Mouse (Mus musculus) urinary bladder, adult 2 months (tissue): ENCODE data around the gene Tmem131l. TPM values are rescaled to one million over a fixed set of nuclear protein-coding genes. Genes with fewer than 3 reads are reported as not detected.

ENCODE experiments used
- DNase-seq: peaks from one replicate; pipeline ENCODE4 v3.0.0; 2022; ENCODE audit warnings: low spot score
- polyA plus RNA-seq: library from polyadenylated mRNA; depleted of rRNA; stranded (reverse); fragments of >200 nt; gene quantifications from 2 replicates; pipeline ENCODE4 v1.2.3, GENCODE M21; 2012; rRNA removed

The Tmem131l gene
- polyA plus RNA-seq = 21.4 and 23.7 TPM in 2 replicates

DNA sequence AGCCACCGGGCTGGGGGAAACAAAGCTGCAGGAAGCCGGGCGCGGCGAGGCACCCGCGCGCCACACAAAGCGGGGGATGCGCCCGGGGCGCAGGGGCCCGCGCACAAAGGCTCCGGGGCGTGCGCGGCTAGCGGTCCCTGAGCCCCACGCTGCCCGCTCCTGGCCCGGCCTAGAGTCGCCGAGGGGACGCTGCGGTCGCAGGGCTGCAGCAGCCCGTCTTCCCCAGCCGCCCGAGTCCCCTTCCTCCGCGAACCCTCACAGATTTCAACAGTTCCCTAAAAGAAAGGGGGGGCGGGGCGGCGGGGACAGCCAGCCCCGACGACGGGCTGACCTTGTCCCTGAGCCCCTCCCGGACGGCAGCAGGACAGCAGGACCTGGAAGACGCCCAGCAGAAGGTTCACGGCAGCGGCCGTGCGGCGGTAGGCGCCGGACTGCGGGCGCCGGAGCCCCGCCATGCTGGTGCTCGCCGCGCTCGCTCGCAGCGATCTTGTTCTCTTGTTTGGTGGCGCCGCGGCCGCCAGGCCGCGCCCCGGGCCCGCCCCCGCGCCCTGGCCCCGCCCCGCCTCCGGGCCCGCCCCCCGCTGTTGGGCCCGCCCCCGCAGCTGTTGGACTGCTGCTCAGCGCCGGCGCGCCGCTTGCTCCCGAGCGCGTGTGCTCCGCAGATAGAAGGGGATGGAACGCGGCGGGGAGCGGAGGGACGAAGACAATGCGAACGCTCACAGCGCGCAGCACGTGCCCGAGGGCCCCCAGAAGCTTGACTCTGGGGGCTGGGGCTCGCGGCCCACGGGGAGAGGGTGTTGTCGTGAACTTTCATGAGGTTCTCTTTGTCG is at the start of gene Tmem131l:
Gene Tmem131l, minus strand, starts transcription at position 530 of the 830 bp plus-strand sequence.
- peak; percentile 63 for DNase-seq

DNA sequence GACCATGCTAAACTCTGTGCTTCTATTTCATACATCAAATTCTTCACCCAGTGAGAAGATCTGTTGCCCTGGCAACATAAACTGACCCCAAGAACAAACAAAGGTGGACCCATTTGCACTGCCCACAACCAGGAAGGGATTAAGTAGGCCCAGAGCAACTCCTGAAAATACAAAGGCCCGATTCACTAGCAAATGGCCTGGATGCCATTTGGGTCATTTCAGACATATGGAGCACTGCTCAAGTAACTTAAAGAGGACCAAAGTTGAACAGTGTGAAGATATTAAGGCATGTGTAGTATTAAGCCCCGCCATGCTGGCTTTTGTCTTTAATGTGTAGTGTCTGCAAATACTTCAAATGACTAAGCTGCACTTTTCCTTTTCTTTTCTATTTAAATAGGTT is 46.9 kb upstream of the Tmem131l start:
- no peak for DNase-seq

DNA sequence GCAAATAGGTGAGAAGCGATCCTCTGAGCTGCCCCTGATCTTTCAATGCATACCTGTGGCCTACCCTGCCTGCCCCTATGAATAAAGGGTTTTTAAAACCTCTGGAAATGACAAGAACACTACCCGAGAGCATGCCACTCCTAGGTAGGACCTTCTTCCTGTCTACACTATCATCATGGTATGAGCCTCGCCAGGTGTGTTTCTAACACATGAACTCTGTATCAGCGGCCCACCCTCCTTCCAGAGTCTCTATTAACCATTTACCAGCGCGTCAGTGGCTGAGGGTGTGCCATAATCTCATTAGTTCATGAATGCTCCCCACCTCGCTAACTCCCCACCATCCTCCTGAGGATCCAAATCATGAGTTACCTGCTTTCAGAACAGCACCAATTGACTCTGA is 46.4 kb upstream of the Tmem131l start:
- no peak for DNase-seq

DNA sequence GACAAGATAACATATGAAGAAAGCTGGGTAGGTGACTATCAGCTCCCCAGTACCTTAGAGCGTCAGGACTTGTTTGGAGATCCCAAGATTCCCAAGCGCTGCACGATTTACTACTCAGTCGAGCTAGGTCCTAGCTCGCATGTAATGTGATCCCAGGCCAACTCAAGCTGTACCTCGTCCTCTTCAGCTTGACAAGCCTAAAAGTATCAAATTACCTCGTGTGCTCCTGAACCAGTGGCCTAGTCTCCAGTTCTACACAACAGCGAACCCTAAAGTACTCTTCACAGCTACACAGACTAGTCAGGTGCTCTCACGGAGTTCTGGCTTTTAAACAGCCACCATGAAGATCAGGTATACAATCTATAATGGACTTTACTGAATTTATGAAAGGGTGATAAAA is 45.5 kb upstream of the Tmem131l start:
- DNase-seq = no peak

DNA sequence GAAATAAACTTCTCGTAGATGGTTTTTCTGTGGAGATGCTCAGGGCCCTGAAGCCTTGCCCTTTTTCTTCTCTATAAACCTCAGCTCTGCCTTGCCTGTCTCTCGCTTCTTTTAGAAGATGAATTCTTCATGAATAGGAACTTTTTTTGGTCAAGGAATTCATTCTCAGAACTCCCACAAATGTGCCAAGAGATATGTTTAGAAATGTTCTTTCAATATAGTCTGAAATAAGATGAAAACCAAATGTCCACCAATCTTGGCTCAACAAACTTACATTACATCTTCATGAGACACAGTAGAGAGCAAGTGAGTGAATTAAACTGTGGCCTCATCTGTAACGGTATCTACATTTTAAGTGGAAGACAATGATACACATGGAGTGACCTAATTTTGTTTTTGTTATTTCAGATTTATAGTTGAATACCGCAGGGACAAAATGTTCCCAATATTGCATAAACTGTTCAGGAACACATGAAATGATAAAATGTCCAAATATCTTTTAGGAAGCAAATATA is 41.3 kb upstream of the Tmem131l start:
- DNase-seq = no peak

DNA sequence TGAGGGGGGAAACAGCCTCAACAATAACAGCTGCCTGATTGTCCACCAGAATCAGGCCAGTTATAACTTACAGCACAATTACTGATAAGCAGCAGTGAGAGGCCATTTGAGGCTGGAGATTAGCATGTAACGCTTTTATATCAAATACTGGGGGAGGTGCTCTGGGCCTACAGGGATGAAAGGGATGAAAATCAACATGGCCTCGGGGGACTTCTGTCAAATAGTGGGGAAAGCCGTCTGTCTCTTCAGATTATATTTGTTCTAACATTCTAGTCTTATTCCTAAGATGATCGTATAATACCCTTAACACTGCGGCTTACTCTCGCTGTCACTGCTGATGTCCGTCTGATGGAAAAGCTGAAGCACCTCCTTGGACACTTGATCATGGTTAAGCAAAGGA is 40.1 kb upstream of the Tmem131l start:
- no peak for DNase-seq

DNA sequence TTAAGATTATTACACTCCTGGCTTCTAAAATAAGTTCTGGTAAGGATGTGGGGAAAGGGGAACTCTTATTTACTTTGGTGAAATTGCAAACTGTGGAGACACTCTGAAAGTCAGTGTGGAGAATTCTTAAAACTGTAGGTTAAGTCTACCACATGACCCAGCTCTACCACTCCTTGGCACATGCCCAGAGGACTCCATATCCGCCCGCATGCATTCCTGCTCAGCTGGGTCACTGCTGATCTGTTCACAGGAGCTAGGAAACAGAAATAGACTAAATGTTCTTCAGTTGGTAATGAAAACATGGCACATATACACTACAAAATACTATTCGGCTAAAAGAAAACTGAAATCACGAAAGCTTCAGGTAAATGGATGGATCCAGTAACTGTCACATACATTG is 37.5 kb upstream of the Tmem131l start:
- DNase-seq = no peak

DNA sequence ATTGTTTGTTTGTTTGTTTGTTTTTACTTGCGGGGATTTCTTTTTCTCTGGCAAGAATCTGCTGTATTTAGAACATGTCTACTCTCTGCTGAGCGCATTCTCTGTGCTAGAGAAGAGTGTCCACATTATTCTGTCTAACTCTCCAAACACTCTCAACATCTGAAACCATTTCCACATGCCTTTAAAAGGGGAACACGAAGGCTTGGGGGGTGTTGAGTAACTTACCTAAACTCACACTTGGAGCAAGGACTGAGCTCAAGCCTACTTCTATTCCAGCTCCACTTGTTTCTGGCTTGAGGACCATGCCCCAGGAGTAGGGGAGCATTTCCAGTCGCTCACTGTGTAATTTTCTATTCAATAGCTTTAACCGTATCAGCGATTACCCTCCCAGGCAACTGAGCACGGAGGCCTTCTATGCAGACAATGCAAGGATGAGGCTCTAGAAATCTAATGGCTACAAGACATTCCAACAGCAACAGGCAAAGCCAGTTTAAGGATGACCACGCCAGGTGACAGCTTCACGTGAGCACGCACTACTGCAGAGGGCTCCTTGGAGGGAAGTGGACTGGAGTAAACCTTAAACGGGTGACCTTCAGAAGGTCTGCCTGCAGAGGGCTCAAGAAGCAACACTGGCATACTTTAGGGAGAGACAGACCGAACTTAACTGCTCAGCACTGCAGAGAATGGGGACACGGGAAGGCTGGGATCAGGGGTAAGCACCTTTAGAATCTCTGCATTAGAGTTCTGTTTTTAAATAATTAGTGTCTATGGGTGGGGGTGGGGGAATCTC is 36.8 kb upstream of the Tmem131l start:
- no peak for DNase-seq

DNA sequence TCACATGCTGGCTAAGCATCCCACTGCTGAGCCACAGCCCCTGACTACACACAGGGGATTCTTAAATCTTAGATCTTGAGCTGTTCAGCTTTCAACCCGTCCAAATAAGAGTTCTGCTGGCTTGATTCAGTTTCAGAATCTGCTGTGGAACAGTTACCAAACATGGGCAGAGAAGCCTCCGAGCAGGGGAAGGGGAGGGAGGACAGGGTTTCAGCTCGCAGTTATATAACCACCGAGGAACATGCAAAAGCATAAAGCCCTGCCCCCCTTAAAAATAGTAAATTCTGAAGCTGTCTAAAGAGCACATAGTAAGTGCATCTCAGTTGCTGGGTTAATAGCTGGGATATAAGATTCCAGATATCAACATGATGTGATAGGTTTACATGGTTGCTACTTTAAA is 35.5 kb upstream of the Tmem131l start:
- no peak for DNase-seq

DNA sequence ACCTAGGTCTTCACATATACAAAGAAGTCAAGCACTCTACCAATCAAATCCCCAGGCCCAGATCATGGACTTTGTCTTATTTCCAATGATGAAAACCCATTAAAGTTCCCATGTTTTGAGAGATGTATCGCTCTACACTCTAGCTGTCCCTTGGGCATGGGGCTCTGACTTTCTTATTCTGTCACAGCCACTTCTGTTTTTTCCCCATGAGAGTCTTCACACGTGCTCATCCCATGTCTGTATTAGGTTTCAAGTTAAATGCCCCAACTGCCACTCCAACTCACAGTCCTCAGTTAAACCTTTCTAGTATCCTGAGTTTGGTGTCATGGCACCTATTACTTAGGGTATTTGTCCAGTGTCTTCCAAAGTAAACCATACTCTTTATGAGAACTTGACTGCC is 34.8 kb upstream of the Tmem131l start:
- DNase-seq = no peak

DNA sequence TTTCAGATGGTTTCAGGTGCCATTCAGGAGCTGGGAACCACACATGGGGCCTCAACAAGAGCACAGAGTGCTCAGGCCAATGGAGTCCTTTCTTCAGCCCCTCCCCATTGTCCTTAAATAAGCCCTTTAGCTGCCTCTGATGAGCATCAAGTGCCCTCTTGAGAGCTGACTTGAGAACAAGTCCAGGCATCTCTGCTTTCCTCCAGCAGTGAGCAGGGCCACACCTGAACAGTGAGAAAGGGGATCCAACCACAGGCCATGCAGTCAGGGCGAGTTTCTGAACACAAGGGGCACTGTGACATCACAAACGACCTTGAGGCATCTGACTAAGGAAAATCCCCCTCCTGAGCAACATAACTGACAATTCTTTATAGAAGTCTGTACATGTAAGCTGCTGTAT is 31.7 kb upstream of the Tmem131l start:
- no peak for DNase-seq

DNA sequence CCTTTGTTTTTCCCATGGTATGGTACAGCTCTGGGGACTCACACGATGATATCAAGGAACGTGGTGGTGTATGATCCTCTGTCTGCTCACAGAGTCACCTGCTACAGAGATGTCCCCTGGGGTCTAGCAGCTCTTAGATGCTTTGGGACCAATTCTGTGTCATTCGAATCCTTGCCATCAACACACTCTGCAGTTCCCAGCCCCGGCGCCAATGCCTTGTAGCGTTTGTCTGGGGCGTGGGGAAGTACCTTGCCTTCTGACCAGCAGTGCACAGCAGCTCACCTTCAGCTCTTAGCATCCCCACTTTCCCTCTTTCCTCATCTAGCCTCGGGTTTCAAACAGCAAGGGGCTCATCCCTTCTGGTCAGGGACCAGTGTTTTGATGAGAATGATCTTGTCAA is 30.8 kb upstream of the Tmem131l start:
- no peak for DNase-seq

DNA sequence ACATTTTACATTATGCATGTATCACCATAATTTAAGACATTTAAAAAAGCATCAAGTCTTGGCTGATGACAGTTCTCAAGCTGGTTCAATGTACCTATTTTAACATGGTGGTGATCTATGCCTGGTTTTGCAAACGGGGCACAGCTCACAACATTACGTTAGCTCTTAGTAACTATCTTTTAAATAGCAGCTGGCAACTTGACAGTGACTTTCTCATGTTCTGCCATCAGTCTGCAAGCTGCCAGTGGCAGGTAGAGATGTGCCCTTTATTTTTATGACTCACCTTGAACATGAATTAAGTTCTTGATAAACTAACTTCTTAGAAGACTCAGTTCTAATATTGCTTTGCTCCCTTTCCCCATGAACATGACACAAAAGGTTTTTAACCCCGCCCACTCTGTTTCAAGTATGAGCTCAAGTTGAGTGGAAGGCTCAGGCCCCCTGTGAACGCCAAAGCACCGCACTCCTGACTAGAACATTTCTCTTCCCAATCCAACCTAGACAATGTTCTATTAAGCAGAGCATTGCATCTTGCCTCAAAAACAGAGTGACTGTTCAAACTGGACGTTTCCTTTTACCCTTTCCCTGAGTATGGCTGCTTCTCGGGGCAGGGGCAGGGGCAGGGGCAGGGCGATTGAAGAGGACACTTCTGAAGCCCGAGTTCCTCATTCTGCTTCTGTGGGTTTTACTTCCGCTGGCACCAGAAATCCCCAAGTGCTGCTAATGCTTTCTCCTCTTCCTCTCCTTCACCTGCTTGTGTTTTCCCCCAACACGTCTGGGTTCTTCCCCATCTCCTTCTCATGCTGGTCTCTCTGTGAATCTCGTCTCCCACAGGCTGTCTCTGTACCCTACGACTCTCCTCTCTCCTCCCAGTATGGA is 29.1 kb upstream of the Tmem131l start:
- DNase-seq = no peak

DNA sequence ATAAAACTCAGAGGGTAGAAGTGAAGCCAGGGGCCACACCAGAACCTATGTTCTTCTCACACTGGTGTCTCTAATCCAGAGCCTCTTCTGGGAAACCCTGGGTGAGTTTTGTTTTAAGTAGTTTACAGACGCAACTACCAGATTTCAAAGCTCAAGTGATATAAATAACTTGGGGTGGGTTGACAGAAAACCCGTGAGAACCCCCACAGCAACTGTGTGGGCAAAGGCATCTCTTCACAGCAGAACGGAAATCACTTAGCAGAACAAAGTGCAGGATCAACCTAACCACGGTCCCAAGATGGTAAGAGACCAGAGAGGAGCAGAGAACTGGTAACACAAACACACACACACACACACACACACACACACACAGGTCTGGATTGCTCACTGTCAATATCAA is 25.9 kb upstream of the Tmem131l start:
- no peak for DNase-seq

DNA sequence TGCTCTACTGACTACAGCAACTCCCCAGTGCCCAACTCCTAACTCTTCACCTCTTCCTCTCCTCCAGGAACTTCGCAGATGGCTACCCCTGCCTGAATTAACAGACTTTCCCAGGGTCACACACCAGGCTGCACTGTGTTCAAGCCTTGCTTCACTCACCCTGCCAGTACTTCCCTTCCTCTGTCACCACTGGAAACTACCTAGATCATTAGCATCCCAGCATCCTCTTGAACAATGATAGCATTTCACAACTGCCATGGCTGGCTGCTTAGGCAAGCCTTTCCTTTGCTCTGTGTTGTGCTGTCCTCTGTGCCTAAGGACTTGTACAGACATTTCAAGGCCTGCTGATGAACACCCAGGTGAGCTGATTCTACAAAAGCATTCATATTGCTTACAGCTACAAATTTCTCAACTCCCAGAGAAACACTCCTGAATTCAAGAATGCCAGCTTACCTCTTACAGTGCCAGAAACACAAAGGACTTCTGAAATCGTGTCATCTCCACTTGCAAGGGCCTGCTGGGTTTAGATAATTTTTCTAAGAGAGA is 23.5 kb upstream of the Tmem131l start:
- no peak for DNase-seq

DNA sequence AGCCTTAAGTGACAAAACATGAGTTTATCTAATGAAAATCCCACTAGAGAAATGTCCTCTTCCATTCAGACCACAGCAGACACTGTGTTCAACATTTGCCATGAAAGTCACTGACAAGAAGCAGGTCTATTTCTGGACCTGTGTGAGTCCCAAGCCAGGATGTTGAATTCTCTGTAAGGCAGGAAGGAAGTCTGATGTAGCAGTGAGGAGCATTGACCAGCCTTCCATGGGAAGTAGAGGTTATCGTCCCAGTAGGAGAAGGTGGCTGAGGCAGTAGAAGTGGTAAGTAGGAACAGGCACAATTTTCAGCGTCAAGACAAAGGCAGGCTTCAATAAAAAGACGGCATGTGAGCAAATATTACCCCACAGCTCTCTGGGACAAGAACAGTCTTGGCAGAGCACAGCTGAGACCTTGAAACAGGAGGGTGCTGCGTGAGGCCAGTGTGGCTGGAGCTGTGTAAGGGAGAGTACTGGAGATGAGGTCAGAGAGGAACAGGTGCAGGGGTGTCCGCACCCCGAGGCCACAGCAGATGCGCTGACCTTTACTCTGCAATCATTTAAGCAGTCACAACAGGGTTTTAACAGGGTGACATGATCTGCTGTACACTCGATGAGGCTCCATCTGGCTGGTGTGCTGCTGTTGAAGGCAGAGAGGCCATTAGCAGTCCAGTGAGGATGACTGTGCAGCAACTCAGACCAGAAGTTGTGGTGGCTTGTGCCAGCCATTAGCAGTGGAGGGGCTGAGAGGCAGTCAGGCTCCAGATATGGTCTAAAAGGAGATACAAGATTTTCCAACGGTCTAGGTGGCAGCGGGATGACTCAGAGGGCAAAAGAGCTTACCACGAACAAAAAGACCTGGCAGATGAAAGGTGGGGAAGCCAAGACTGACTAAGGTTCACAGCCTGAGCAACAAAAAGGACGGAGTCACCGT is 21.8 kb upstream of the Tmem131l start:
- DNase-seq = no peak

DNA sequence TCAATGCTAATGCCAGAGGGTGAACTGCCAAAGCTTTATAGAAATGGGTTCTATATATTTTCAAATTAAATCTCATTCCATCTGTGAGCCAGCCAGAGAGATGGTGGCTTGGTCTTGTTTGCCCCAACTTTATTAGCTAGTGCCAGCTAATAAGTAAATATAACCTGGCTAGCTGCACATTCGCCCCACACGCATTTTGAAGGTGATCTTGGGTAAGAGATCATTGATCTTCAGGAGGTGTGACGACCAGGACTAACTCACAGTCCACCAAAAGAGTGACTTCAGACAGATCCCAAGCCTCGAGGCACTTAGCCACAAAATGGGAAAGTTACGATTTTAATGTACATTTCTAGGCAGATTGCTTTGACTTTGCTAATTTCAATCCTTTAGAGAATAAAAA is 21.0 kb upstream of the Tmem131l start:
- DNase-seq = no peak

DNA sequence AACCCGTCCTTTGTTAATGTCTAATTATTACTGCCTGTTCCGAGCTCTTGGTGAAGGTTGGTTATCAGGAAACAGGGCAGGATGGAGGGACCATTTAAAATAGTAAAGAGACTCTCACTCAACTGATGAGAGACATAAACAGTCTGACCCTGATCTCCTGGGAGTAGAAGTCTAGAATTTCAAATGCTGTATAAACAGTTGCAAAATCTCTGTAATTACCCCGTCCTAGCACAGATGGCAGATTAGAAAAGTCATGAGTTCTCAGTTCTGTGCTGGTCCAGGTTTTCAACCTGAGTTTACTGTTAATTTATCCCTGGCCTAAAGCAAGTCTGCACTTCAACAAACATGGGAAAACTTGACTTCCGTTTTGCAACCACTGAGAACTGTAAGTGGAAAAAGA is 20.2 kb upstream of the Tmem131l start:
- DNase-seq = no peak

DNA sequence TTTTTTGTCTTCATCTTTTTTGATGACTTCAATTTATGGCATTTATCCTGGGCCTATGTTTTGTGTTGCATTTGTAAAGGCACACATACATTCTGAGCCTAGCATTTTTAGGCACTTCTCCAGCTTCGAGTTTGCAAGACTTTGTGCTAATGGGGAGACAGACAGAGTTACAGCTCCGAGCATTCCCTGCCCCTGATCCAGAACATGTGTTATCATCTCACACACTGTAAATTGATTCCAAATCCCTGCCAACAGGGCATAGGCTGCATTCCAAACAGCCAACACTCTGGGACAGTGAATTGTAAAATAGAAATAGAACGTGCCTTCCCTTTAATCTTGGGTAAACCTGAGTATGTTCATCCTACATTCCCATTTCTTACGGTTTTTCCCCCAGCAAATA is 19.7 kb upstream of the Tmem131l start:
- DNase-seq = no peak

DNA sequence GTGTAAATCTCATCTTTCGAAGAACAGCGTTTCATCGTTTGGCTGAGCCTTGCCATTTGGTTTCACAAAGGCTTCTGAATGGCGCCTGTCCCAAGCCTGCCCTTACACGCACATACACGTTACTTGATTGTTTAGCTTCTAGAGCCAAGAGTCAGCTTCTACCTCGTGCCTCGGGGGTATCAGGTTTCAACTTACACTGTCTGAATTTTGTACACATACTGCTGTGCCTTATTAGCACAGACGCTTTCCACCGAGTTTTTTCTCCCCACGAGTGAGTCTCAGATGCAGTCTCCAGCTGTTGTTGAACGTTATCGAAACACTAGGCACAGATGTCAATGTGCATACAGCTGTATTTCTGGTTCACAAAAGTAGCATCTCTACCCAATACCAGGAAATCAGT is 19.3 kb upstream of the Tmem131l start:
- DNase-seq = peak; percentile 36
